9 mouse cellular contexts compared by ENCODE assay signal in the genomic region with DNA sequence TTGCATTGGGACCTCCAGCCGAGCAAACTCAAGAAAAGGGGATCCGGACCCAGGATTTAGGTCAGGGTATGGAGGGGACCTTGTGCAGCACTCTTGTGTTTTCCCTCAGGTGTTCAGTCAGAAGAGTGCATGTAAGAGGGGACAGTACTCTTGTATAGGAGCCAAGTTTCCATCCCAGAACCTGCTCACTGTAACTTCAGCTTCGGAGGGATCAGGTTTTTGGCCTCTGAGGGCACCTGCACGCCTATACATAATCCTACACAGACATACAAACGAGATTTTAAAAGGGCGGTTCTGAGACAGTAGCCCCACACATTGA. TPM values are rescaled to one million over a fixed set of nuclear protein-coding genes. Genes with fewer than 3 reads are reported as not detected.
DNase-seq lines count a peak whose midpoint lies in the region; ATAC-seq and TF ChIP-seq lines count a peak whose summit lies in the region.
"Had no signal": no experiment of that assay in that cellular context is flagged by ENCODE, and none has a peak within 500 bp of the region (broad histone marks: within the 10 kb centered on the region; RNA-seq: fewer than 3 reads in every experiment).

No protein-coding gene starts in this region.

- no peak for TF ChIP-seq CTCF in MEL (IDR thresholded peaks at IDR 0.05 in 2 of 3, conservative IDR thresholded peaks at IDR 0.05 in 1 of 3; ENCODE audit: control insufficient read depth in 1 of 3, insufficient read depth in 1 of 3, low read depth in 2 of 3, low read length in 3 of 3, poor library complexity in 1 of 3, severe bottlenecking in 1 of 3)

- TF ChIP-seq EP300 in MEL (IDR thresholded peaks at IDR 0.05; ENCODE audit: low read depth in 1 of 2, low read length in 2 of 2) = no peak

- peaks cover 44% of the 10 kb centered on the region for H3K36me3 ChIP-seq in hindbrain, embryonic 10.5 days
- H3K36me3 ChIP-seq in hindbrain, embryonic 11.5 days (ENCODE audit: control insufficient read depth, insufficient read depth, low read length) = 0 out of 2 replicates have a peak, but pooled peaks cover 4% of the 10 kb centered on the region
- H3K36me3 ChIP-seq in MEL (ENCODE audit: control insufficient read depth in 1 of 2, insufficient read depth in 2 of 2, low read length in 2 of 2) = peaks cover 0 to 11% of the 10 kb centered on the region in 2 experiments; a peak in 3 of 4 replicates
- H3K36me3 ChIP-seq in hindbrain, embryonic 15.5 days = peaks cover 32% of the 10 kb centered on the region
- peaks cover 30% of the 10 kb centered on the region for H3K36me3 ChIP-seq in midbrain, embryonic 14.5 days (ENCODE audit: control insufficient read depth, insufficient read depth, low read length)

- peaks cover 27% of the 10 kb centered on the region for H3K4me1 ChIP-seq in hindbrain, embryonic 10.5 days (replicated peaks)
- H3K4me1 ChIP-seq in hindbrain, embryonic 11.5 days (replicated peaks; ENCODE audit: control insufficient read depth, insufficient read depth, low read length) = peaks cover 4% of the 10 kb centered on the region
- H3K4me1 ChIP-seq in MEL (ENCODE audit: control insufficient read depth in 1 of 2, insufficient read depth in 2 of 2, low read length in 2 of 2) = peaks cover 2 to 13% of the 10 kb centered on the region in 2 experiments; a peak in 3 of 4 replicates
- H3K4me1 ChIP-seq in hindbrain, embryonic 15.5 days (replicated peaks) = peaks cover 40% of the 10 kb centered on the region
- H3K4me1 ChIP-seq in midbrain, embryonic 14.5 days (ENCODE audit: control insufficient read depth, insufficient read depth, low read length) = peaks cover 8% of the 10 kb centered on the region

- 91% methylated on average over 6 of the region's 6 CpGs for WGBS in hindbrain, embryonic 10.5 days
- 94% methylated on average over 6 of the region's 6 CpGs for WGBS in hindbrain, embryonic 11.5 days
- 90% methylated on average over 6 of the region's 6 CpGs for WGBS in hindbrain, embryonic 15.5 days
- WGBS in midbrain, embryonic 14.5 days = 91% methylated on average over 6 of the region's 6 CpGs

- intact Hi-C loops in left cerebral cortex, postnatal 10 days (cut with DNase I) = no loop called here

- peaks cover 37% of the 10 kb centered on the region for H3K79me2 ChIP-seq in MEL (ENCODE audit: control insufficient read depth, insufficient read depth, low read length, poor library complexity)

- TF ChIP-seq POLR2A in MEL (IDR thresholded peaks at IDR 0.05; ENCODE audit: control insufficient read depth in 1 of 2, insufficient read depth in 1 of 2, low read depth in 1 of 2, low read length in 2 of 2, poor library complexity in 1 of 2) = no peak

- no peak overlapping the region; the same call in 1 of the 2 replicates for H3K4me2 ChIP-seq in hindbrain, embryonic 11.5 days (replicated peaks; ENCODE audit: low read depth, low read length)
- peak overlapping the region; percentile 88 for H3K4me2 ChIP-seq in hindbrain, embryonic 15.5 days
- H3K4me2 ChIP-seq in midbrain, embryonic 14.5 days (ENCODE audit: low read length) = peak overlapping the region; percentile 89

- H3K27me3 ChIP-seq in hindbrain, embryonic 10.5 days (ENCODE audit: insufficient read depth, poor library complexity, severe bottlenecking) = no peaks in the 10 kb centered on the region
- H3K27me3 ChIP-seq in hindbrain, embryonic 11.5 days (ENCODE audit: control insufficient read depth, insufficient read depth, low read length) = no peaks in the 10 kb centered on the region
- no peaks in the 10 kb centered on the region for H3K27me3 ChIP-seq in MEL (ENCODE audit: control insufficient read depth in 1 of 2, insufficient read depth in 2 of 2, low read length in 2 of 2)
- H3K27me3 ChIP-seq in hindbrain, embryonic 15.5 days = no peaks in the 10 kb centered on the region
- H3K27me3 ChIP-seq in midbrain, embryonic 14.5 days (ENCODE audit: control insufficient read depth, insufficient read depth, low read length) = no peaks in the 10 kb centered on the region

- DNase-seq in hindbrain, embryonic 10.5 days (ENCODE audit: low spot score) = no peak
- DNase-seq in hindbrain, embryonic 11.5 days (ENCODE audit: low spot score) = no peak
- no peak for DNase-seq in MEL (ENCODE audit: low read depth, low spot score)
- no peak for DNase-seq in midbrain, embryonic 14.5 days
- DNase-seq in urinary bladder, postnatal 10 days (ENCODE audit: low spot score) = no peak
- no peak for DNase-seq in left cerebral cortex, postnatal 10 days (ENCODE audit: extremely low spot score in 1 of 2, low spot score in 2 of 2)
- no peak for DNase-seq in cerebellum, postnatal 4 days (ENCODE audit: low spot score in 2 of 2)

- ATAC-seq in hindbrain, embryonic 11.5 days (ENCODE audit: low FRiP score) = no peak
- ATAC-seq in hindbrain, embryonic 15.5 days (ENCODE audit: low FRiP score, low read depth) = no peak
- no peak for ATAC-seq in midbrain, embryonic 14.5 days (ENCODE audit: low FRiP score, low TSS enrichment)

- H3K27ac ChIP-seq in hindbrain, embryonic 10.5 days = peak overlapping the region; percentile 98
- H3K27ac ChIP-seq in hindbrain, embryonic 11.5 days (ENCODE audit: low read depth, low read length) = no peak overlapping the region
- H3K27ac ChIP-seq in MEL (ENCODE audit: control insufficient read depth, low read depth, low read length) = no peak overlapping the region
- H3K27ac ChIP-seq in hindbrain, embryonic 15.5 days (replicated peaks) = peak overlapping the region; percentile 98; the same call in 1 of the 2 replicates
- H3K27ac ChIP-seq in midbrain, embryonic 14.5 days (replicated peaks; ENCODE audit: low read depth, low read length) = peak overlapping the region; percentile 95

- no peak overlapping the region; the same call in 1 of the 2 replicates for H3K9ac ChIP-seq in hindbrain, embryonic 11.5 days (ENCODE audit: low read depth, low read length)
- peak overlapping the region; percentile 79 for H3K9ac ChIP-seq in MEL (ENCODE audit: control insufficient read depth, low read depth, low read length, poor library complexity, severe bottlenecking)
- peak overlapping the region; percentile 42; the same call in 1 of the 2 replicates for H3K9ac ChIP-seq in hindbrain, embryonic 15.5 days
- H3K9ac ChIP-seq in midbrain, embryonic 14.5 days (replicated peaks; ENCODE audit: low read length) = peak overlapping the region; percentile 46; the same call in 1 of the 2 replicates

- TF ChIP-seq RAD21 in MEL (IDR thresholded peaks at IDR 0.05; ENCODE audit: low read depth, low read length) = no peak

- peak overlapping the region; percentile 84 for H3K4me3 ChIP-seq in hindbrain, embryonic 10.5 days
- no peak overlapping the region for H3K4me3 ChIP-seq in hindbrain, embryonic 11.5 days (ENCODE audit: low read depth, low read length)
- peak overlapping the region in 1 of 2 experiments; percentile 54; a peak in 2 of 4 replicates for H3K4me3 ChIP-seq in MEL (ENCODE audit: control insufficient read depth in 1 of 2, insufficient read depth in 1 of 2, low read depth in 2 of 2, low read length in 2 of 2)
- no peak overlapping the region for H3K4me3 ChIP-seq in hindbrain, embryonic 15.5 days
- H3K4me3 ChIP-seq in midbrain, embryonic 14.5 days (replicated peaks; ENCODE audit: low read depth, low read length) = peak overlapping the region; percentile 72; the same call in 1 of the 2 replicates

- H3K9me3 ChIP-seq in hindbrain, embryonic 10.5 days = no peaks in the 10 kb centered on the region
- no peaks in the 10 kb centered on the region for H3K9me3 ChIP-seq in hindbrain, embryonic 11.5 days (ENCODE audit: control insufficient read depth, low read length)
- no peaks in the 10 kb centered on the region for H3K9me3 ChIP-seq in MEL (replicated peaks; ENCODE audit: insufficient read depth, low read length)
- no peaks in the 10 kb centered on the region for H3K9me3 ChIP-seq in hindbrain, embryonic 15.5 days
- no peaks in the 10 kb centered on the region for H3K9me3 ChIP-seq in midbrain, embryonic 14.5 days (ENCODE audit: control insufficient read depth, low read length)

RNA-seq across cellular contexts. Expression of a gene that starts 0.8 kb away (rescaled TPM):
- 104 and 107 TPM in 2 replicates for polyA plus RNA-seq in hindbrain, embryonic 10.5 days (2016; fragmentation: Nextera tagmentation; extraction: Ambion mirVana)
- 64.8 and 84.4 TPM in 2 replicates for polyA plus RNA-seq in hindbrain, embryonic 11.5 days (2014; fragmentation: Nextera tagmentation; extraction: Ambion mirVana)
- 32.7 and 33.1 TPM in 2 replicates for total RNA-seq in MEL (2012; rRNA removed)
- 10 to 100 TPM in 1 of 2 experiments, not detected in 1; 59.9 TPM for polyA plus RNA-seq in MEL (2012; ENCODE audit: insufficient read depth in 1 of 2, insufficient read length in 2 of 2, low read depth in 1 of 2, low replicate concordance in 2 of 2, missing spikeins in 1 of 2)
- 50.7 and 54.0 TPM in 2 replicates for polyA plus RNA-seq in hindbrain, embryonic 15.5 days (2015; fragmentation: Nextera tagmentation; extraction: Ambion mirVana)
- polyA plus RNA-seq in midbrain, embryonic 14.5 days (2014; fragmentation: Nextera tagmentation; extraction: Ambion mirVana) = 40.4 and 59.5 TPM in 2 replicates
- total RNA-seq in left cerebral cortex, postnatal 10 days (2021) = 10 to 100 TPM; 59.1 to 70.0 TPM

RNA-seq across cellular contexts. Expression of a gene that starts 15.6 kb away (rescaled TPM):
- 65.1 and 78.0 TPM in 2 replicates for polyA plus RNA-seq in hindbrain, embryonic 10.5 days (2016; fragmentation: Nextera tagmentation; extraction: Ambion mirVana)
- 76.9 and 78.7 TPM in 2 replicates for polyA plus RNA-seq in hindbrain, embryonic 11.5 days (2014; fragmentation: Nextera tagmentation; extraction: Ambion mirVana)
- total RNA-seq in MEL (2012; rRNA removed) = 32.3 and 37.1 TPM in 2 replicates
- 10 to 100 TPM; 29.4 to 46.3 TPM for polyA plus RNA-seq in MEL (2012; ENCODE audit: insufficient read depth in 1 of 2, insufficient read length in 2 of 2, low read depth in 1 of 2, low replicate concordance in 2 of 2, missing spikeins in 1 of 2)
- polyA plus RNA-seq in hindbrain, embryonic 15.5 days (2015; fragmentation: Nextera tagmentation; extraction: Ambion mirVana) = 153 and 162 TPM in 2 replicates
- polyA plus RNA-seq in midbrain, embryonic 14.5 days (2014; fragmentation: Nextera tagmentation; extraction: Ambion mirVana) = 178 and 204 TPM in 2 replicates
- total RNA-seq in left cerebral cortex, postnatal 10 days (2021) = 10 to 100 TPM; 48.3 to 56.2 TPM

RNA-seq across cellular contexts. Expression of a gene that starts 15.7 kb away (rescaled TPM):
- polyA plus RNA-seq in hindbrain, embryonic 10.5 days (2016; fragmentation: Nextera tagmentation; extraction: Ambion mirVana) = 0.39 and 1.3 TPM in 2 replicates
- polyA plus RNA-seq in hindbrain, embryonic 11.5 days (2014; fragmentation: Nextera tagmentation; extraction: Ambion mirVana) = 0.08 and 0.28 TPM in 2 replicates
- 0.36 and 0.54 TPM in 2 replicates for total RNA-seq in MEL (2012; rRNA removed)
- polyA plus RNA-seq in MEL (2012; ENCODE audit: insufficient read depth in 1 of 2, insufficient read length in 2 of 2, low read depth in 1 of 2, low replicate concordance in 2 of 2, missing spikeins in 1 of 2) = under 1 TPM in 1 of 2 experiments, not detected in 1; 0.19 TPM
- polyA plus RNA-seq in hindbrain, embryonic 15.5 days (2015; fragmentation: Nextera tagmentation; extraction: Ambion mirVana) = 0.35 and 0.74 TPM in 2 replicates
- polyA plus RNA-seq in midbrain, embryonic 14.5 days (2014; fragmentation: Nextera tagmentation; extraction: Ambion mirVana) = 0.13 and 0.23 TPM in 2 replicates
- not detected for total RNA-seq in left cerebral cortex, postnatal 10 days (2021)
- total RNA-seq: common myeloid progenitor, adult 5-6 weeks had no signal

RNA-seq across cellular contexts. Expression of a gene that starts 45.7 kb away (rescaled TPM):
- 16.8 and 17.4 TPM in 2 replicates for polyA plus RNA-seq in hindbrain, embryonic 10.5 days (2016; fragmentation: Nextera tagmentation; extraction: Ambion mirVana)
- 10.1 and 11.9 TPM in 2 replicates for polyA plus RNA-seq in hindbrain, embryonic 11.5 days (2014; fragmentation: Nextera tagmentation; extraction: Ambion mirVana)
- total RNA-seq in MEL (2012; rRNA removed) = 21.2 and 28.8 TPM in 2 replicates
- polyA plus RNA-seq in MEL (2012; ENCODE audit: insufficient read depth in 1 of 2, insufficient read length in 2 of 2, low read depth in 1 of 2, low replicate concordance in 2 of 2, missing spikeins in 1 of 2) = 10 to 100 TPM in 1 of 2 experiments, not detected in 1; 32.0 TPM
- 14.1 and 14.7 TPM in 2 replicates for polyA plus RNA-seq in hindbrain, embryonic 15.5 days (2015; fragmentation: Nextera tagmentation; extraction: Ambion mirVana)
- 14.6 and 16.6 TPM in 2 replicates for polyA plus RNA-seq in midbrain, embryonic 14.5 days (2014; fragmentation: Nextera tagmentation; extraction: Ambion mirVana)
- 10 to 100 TPM; 11.2 to 12.5 TPM for total RNA-seq in left cerebral cortex, postnatal 10 days (2021)

RNA-seq across cellular contexts. Expression of a gene that starts 53.2 kb away (rescaled TPM):
- polyA plus RNA-seq in hindbrain, embryonic 10.5 days (2016; fragmentation: Nextera tagmentation; extraction: Ambion mirVana) = 0.16 and 0.41 TPM in 2 replicates
- polyA plus RNA-seq in hindbrain, embryonic 11.5 days (2014; fragmentation: Nextera tagmentation; extraction: Ambion mirVana) = 0.13 TPM in 1 of 2 replicates, not detected in the other
- total RNA-seq in MEL (2012; rRNA removed) = not detected in 2 replicates
- polyA plus RNA-seq in MEL (2012; ENCODE audit: insufficient read depth in 1 of 2, insufficient read length in 2 of 2, low read depth in 1 of 2, low replicate concordance in 2 of 2, missing spikeins in 1 of 2) = not detected
- polyA plus RNA-seq in hindbrain, embryonic 15.5 days (2015; fragmentation: Nextera tagmentation; extraction: Ambion mirVana) = 0.10 and 0.34 TPM in 2 replicates
- polyA plus RNA-seq in midbrain, embryonic 14.5 days (2014; fragmentation: Nextera tagmentation; extraction: Ambion mirVana) = 0.21 and 0.32 TPM in 2 replicates
- not detected for total RNA-seq in left cerebral cortex, postnatal 10 days (2021)
- total RNA-seq: common myeloid progenitor, adult 5-6 weeks had no signal

Comparison
In these comparisons a context has a peak if more than half of its experiments do, and no peak if none do; other contexts are left out.
1. H3K27ac ChIP-seq: peak in hindbrain, embryonic 10.5 days (single experiment), hindbrain, embryonic 15.5 days (single experiment) and midbrain, embryonic 14.5 days (single experiment); none in hindbrain, embryonic 11.5 days (single experiment) and MEL (single experiment).
2. H3K4me3 ChIP-seq: peak in hindbrain, embryonic 10.5 days (single experiment) and midbrain, embryonic 14.5 days (single experiment); none in hindbrain, embryonic 11.5 days (single experiment) and hindbrain, embryonic 15.5 days (single experiment).